Mouse (Mus musculus) stomach, embryonic 14.5 days (tissue): ENCODE measurements around the gene Tdp1. TPM values are rescaled to one million over a fixed set of nuclear protein-coding genes. Genes with fewer than 3 reads are reported as not detected.
A peak's percentile ranks its signal among the peaks of the same experiment; 100 is the strongest.

ENCODE experiments used
- ATAC-seq: fragments of 200-750 bp; cut with Nextera tagmentation; 2 replicates; pipeline ENCODE4 v1.8.0; 2017; ENCODE audit warnings: low read depth, moderate TSS enrichment; ENCODE audit not compliant: insufficient number of reproducible peaks, insufficient read depth, low FRiP score
- H3K27ac ChIP-seq: fragments of 300-500 bp; sonication (generic); 2 replicates; pipeline ENCODE4 v1.5.1; 2014; ENCODE audit warnings: mild to moderate bottlenecking, low read length, moderate library complexity, mixed read lengths
- H3K27me3 ChIP-seq: fragments of 300-500 bp; sonication (generic); 2 replicates; pipeline ENCODE4 v1.6.1; 2014; ENCODE audit warnings: low read length, control low read depth, mixed read lengths; ENCODE audit not compliant: control insufficient read depth, insufficient read depth
- H3K36me3 ChIP-seq: fragments of 300-500 bp; sonication (generic); 2 replicates; pipeline ENCODE4 v1.6.1; 2014; ENCODE audit warnings: mild to moderate bottlenecking, control low read depth, low read length, moderate library complexity, mixed read lengths; ENCODE audit not compliant: control insufficient read depth, insufficient read depth
- H3K4me1 ChIP-seq: fragments of 300-500 bp; sonication (generic); 2 replicates; pipeline ENCODE4 v1.6.1; 2014; ENCODE audit warnings: low read length, control low read depth, mixed read lengths; ENCODE audit not compliant: control insufficient read depth, insufficient read depth
- H3K4me2 ChIP-seq: fragments of 300-500 bp; sonication (generic); replicated peaks from 2 replicates; pipeline ENCODE4 v1.6.1; 2014; ENCODE audit warnings: low read depth, low read length, control low read depth
- H3K4me3 ChIP-seq: fragments of 300-500 bp; sonication (generic); 2 replicates; pipeline ENCODE4 v1.5.1; 2014; ENCODE audit warnings: low read depth, low read length, control low read depth
- H3K9ac ChIP-seq: fragments of 300-500 bp; sonication (generic); replicated peaks from 2 replicates; pipeline ENCODE4 v1.6.1; 2014; ENCODE audit warnings: low read depth, mild to moderate bottlenecking, control low read depth, low read length, moderate library complexity, mixed read lengths
- H3K9me3 ChIP-seq: fragments of 300-500 bp; sonication (generic); 2 replicates; pipeline ENCODE4 v1.6.1; 2016; ENCODE audit warnings: low read depth, low read length, control low read depth; ENCODE audit not compliant: control insufficient read depth
- WGBS: fragments of 180-500 bp; shearing (Covaris S2); extraction: QIAGEN DNeasy Blood & Tissue Kit; methylation state at CpG from one replicate; pipeline ENCODE4 v1.1.7; 2014; 5-methylcytosine and 5-hydroxymethylcytosine counted together
- polyA plus RNA-seq: library from polyadenylated mRNA; unstranded; fragments of >200 nt; fragmentation: Nextera tagmentation; extraction: Ambion mirVana; gene quantifications from 2 replicates; pipeline ENCODE4 v1.2.1, GENCODE M21; 2014

The Tdp1 gene
- polyA plus RNA-seq, 1 experiment from 2014 or later, result 61.1 TPM

GRCm38 (mm10) chr12:99942441-99942840 lies 58.1 kb downstream of the Tdp1 start:
- no peak overlapping the region for H3K4me2 ChIP-seq
- peaks cover 16% of the 10 kb centered on the region; the same call in 1 of the 2 replicates for H3K36me3 ChIP-seq
- H3K9ac ChIP-seq, result no peak overlapping the region
- H3K4me1 ChIP-seq, result no peaks in the 10 kb centered on the region
- H3K27me3 ChIP-seq, result no peaks in the 10 kb centered on the region
- ATAC-seq, result no peak
- H3K4me3 ChIP-seq, result no peak overlapping the region
- 82% methylated on average over 8 of the region's 8 CpGs for WGBS
- no peak overlapping the region for H3K27ac ChIP-seq
- H3K9me3 ChIP-seq, result no peaks in the 10 kb centered on the region

DNA sequence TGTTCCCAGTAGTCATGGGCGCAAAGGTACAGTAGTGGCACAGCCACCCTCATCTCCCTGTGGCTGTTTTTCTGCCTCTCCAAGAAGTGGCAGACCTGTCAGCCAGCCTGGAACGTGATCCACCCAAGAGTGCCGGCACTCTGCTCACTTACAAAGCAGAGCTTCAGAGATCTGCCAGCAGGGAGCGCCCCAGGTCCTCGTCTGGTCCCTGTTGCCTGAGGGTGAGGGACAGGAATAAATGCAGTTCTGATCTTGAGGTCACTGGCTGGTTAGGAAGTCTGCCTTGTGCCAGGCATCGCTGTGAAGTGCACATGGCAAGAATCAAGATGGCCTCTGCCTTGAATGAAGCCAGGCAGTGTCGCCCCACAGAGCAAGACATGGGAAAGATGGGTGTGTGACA lies 68.6 kb downstream of the Tdp1 start:
- H3K4me3 ChIP-seq, result no peak overlapping the region
- H3K27ac ChIP-seq, result no peak overlapping the region
- H3K36me3 ChIP-seq, result peaks cover 4% of the 10 kb centered on the region; the same call in 1 of the 2 replicates
- ATAC-seq, result no peak
- H3K9me3 ChIP-seq, result no peaks in the 10 kb centered on the region
- no peaks in the 10 kb centered on the region for H3K27me3 ChIP-seq
- no peak overlapping the region for H3K4me2 ChIP-seq
- 63% methylated on average over 7 of the region's 7 CpGs for whole genome bisulfite sequencing
- H3K9ac ChIP-seq, result no peak overlapping the region
- no peaks in the 10 kb centered on the region for H3K4me1 ChIP-seq

- Histone ChIP-seq H3K27ac (no peak overlapping the region), H3K4me2 (no peak overlapping the region), H3K36me3 (no peaks in the 10 kb centered on the region; the same call in 1 of the 2 replicates), H3K4me3 (no peak overlapping the region), H3K9me3 (no peaks in the 10 kb centered on the region), H3K9ac (no peak overlapping the region), H3K27me3 (no peaks in the 10 kb centered on the region), H3K4me1 (no peaks in the 10 kb centered on the region)
- WGBS, result 88% methylated on average over 7 of the region's 7 CpGs
- ATAC-seq, result no peak
Observed at GRCm38 (mm10) chr12:99956411-99956810, 72.1 kb downstream of the Tdp1 start.

DNA sequence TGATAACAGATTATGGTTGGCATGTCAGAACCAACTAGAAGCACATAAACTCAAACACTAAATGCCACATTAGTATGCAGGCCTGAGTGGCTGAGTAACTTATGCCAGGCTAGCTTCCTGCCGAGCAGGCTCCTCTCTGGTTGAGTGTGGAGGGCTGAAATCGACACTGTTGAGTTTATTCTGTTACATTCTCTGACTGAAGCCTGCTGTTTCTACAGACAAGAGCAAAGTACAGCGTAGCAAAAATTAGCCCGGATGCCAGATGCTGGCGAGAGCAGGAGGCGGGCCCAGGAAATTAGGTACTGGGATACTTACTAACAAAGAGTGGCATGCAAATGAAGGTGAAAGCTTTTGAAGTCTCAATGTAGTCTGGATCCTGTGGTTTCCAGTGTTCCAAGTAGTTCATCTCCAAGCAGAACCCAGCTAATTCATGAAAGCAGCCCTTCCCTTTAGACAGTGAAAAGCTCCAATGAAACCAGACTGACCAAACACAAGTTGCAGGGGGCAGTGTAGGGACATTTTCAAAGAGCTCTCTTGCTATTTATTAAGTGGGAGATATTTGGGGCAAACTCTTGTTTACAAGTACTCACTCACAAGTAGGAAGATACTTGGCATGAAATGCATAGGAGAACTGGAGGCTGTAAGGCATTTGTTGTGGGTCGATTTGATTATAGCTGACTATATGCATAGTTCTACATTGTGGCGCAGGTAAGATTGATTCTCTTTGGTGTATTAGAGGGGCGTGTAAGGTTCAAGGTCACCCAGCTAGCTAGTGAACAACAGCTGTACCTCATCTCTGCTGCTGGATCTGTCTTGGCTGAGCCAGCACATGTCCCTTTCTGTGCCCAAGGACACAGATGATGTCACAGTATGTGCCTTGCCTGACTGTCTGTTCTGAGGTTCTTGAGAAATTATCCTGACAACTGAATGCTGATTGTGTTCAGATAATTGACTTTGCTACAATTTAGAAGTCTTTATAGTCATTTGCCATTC lies 74.0 kb downstream of the Tdp1 start:
- H3K27ac ChIP-seq, result no peak overlapping the region
- no peaks in the 10 kb centered on the region for H3K36me3 ChIP-seq
- no peak overlapping the region for H3K4me3 ChIP-seq
- no peaks in the 10 kb centered on the region for H3K4me1 ChIP-seq
- no peaks in the 10 kb centered on the region for H3K9me3 ChIP-seq
- H3K4me2 ChIP-seq, result no peak overlapping the region
- H3K27me3 ChIP-seq, result no peaks in the 10 kb centered on the region
- no peak overlapping the region for H3K9ac ChIP-seq
- WGBS, result 59% methylated on average over 9 of the region's 9 CpGs
- no peak for ATAC-seq

- H3K4me3 ChIP-seq, result no peak overlapping the region
- H3K4me2 ChIP-seq, result no peak overlapping the region
- no peak overlapping the region for H3K9ac ChIP-seq
- H3K27ac ChIP-seq, result no peak overlapping the region
- H3K9me3 ChIP-seq, result no peaks in the 10 kb centered on the region
- peaks cover 3% of the 10 kb centered on the region; the same call in 1 of the 2 replicates for H3K27me3 ChIP-seq
- ATAC-seq, result no peak
- no peaks in the 10 kb centered on the region for H3K4me1 ChIP-seq
- no peaks in the 10 kb centered on the region for H3K36me3 ChIP-seq
Observed at GRCm38 (mm10) chr12:99959291-99959690, 75.0 kb downstream of the Tdp1 start.

DNA sequence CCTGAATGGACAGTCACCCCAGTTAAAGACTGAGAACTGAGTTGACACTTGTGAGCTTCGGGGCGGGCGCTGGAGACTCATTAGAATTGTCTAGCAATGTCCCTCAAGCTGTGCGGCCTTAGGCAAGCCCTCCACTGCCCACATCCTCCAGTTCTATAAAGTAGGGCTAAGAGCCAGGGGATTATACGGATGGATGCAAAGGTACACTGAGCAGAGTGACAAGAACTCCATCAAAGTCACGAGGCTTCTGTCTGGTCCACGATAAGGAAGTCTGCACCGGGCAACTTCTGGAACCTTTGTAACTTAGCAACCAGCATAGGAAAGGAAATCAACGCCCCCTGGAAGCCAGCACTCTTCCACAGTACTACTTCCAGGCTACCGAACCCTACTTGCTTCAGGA lies 75.6 kb downstream of the Tdp1 start:
- 42% methylated on average over 10 of the region's 10 CpGs for WGBS

GRCm38 (mm10) chr12:99960675-99961074 lies 76.4 kb downstream of the Tdp1 start:
- no peak overlapping the region for H3K4me2 ChIP-seq
- 85% methylated on average over 7 of the region's 7 CpGs for WGBS

More for the DNA sequence above, 75.6 kb downstream of the Tdp1 start:
- Histone ChIP-seq H3K36me3 (no peaks in the 10 kb centered on the region), H3K4me3 (no peak overlapping the region), H3K27me3 (peaks cover 10% of the 10 kb centered on the region), H3K4me1 (peaks cover 6% of the 10 kb centered on the region; the same call in 1 of the 2 replicates), H3K4me2 (no peak overlapping the region), H3K9me3 (no peaks in the 10 kb centered on the region), H3K9ac (no peak overlapping the region), H3K27ac (no peak overlapping the region)
- ATAC-seq, result no peak

DNA sequence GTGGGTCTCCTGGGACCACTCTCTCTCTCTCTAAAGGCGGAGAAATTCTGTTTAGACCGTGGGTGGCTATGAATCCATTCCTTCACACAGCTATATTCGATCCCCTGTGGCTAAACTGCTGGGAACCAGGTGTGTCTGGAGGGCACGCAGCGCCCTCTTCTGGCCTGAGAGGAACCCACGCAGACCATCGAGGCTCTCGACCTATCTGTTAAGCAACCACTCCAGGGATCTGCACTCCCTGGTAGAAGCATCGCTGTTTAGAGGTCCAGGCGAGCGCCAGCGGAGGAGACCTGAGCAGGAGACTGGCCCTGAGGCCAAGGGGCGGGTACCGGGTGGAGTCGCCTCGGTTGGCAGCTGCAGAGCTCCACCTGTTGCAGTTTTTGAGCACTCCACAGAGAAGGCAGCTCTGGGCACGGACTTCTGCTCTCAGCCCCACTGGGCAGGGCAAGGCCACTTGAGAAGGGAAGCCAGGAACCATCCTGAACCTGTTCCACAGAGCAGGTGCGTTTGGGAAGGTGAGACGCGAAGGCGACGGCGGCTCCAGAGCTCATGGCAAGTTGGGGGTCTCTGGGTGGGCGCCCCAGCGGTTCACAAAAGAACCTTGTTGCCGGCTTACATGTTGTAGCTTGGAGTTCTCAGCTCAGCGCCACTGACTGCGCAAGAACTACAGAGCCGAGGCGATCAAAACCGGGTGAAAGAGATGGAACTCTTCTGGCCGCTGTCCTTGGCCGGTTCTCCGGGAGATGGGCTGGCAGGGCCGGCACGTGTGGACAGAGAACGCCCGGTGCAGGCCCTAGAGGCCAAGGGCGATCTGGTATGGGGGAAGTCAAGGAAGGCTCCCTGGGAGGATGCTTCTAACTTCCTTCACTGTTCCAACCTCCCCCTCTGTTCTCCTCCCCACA lies 80.2 kb downstream of the Tdp1 start, which contains the start of gene Kcnk13:
Gene Kcnk13 (plus strand): TSS at position 199 of the 902 bp plus-strand sequence.
- 1% methylated on average over 39 of the region's 39 CpGs for WGBS
- peaks cover 36% of the 10 kb centered on the region for H3K27me3 ChIP-seq
- peak within 1 kb of the TSS; percentile 44 for H3K4me3 ChIP-seq
- peak within 1 kb of the TSS; percentile 92 for H3K4me2 ChIP-seq
- no peaks in the 10 kb centered on the region for H3K36me3 ChIP-seq
- H3K9me3 ChIP-seq, result no peaks in the 10 kb centered on the region
- no peak within 1 kb of the TSS for H3K27ac ChIP-seq
- H3K9ac ChIP-seq, result no peak within 1 kb of the TSS
- ATAC-seq, result peak; percentile 29; the same call in 1 of the 2 replicates
- H3K4me1 ChIP-seq, result peaks cover 17% of the 10 kb centered on the region

More at GRCm38 (mm10) chr12:99960675-99961074, 76.4 kb downstream of the Tdp1 start:
- Histone ChIP-seq H3K27me3 (peaks cover 15% of the 10 kb centered on the region), H3K9me3 (no peaks in the 10 kb centered on the region), H3K4me1 (peaks cover 12% of the 10 kb centered on the region), H3K27ac (no peak overlapping the region), H3K36me3 (no peaks in the 10 kb centered on the region), H3K9ac (no peak overlapping the region), H3K4me3 (no peak overlapping the region)
- no peak for ATAC-seq
